Mouse (Mus musculus) mesoderm, embryonic 11.5 days (tissue): ENCODE measurements around the gene Eif4g3.
"Not testable (repeated sequence)": the region's sequence is repeated elsewhere in the genome, so short reads cannot be mapped to it uniquely, and the experiment has no call there.

Source experiments
- DNase-seq: peaks from one replicate; pipeline ENCODE4 v3.0.0-alpha.2; 2012; ENCODE audit warnings: low read depth, low spot score

Eif4g3 gene

GRCm38 (mm10) chr4:137992890-137993289, at the start of gene Eif4g3:
TSS of gene Eif4g3 (plus strand) at chr4:137993022.
- DNase-seq, result no peak

- DNase-seq, result no peak
Observed at GRCm38 (mm10) chr4:137943540-137943939, 49.3 kb upstream of the Eif4g3 start.

- no peak for DNase-seq
Observed at GRCm38 (mm10) chr4:137945376-137945775, 47.4 kb upstream of the Eif4g3 start.

- no peak for DNase-seq
Observed at GRCm38 (mm10) chr4:137946419-137946818, 46.4 kb upstream of the Eif4g3 start.

GRCm38 (mm10) chr4:137952840-137953239, 40.0 kb upstream of the Eif4g3 start:
- DNase-seq, result peak; percentile 81

GRCm38 (mm10) chr4:137954184-137954583, 38.6 kb upstream of the Eif4g3 start:
- DNase-seq, result no peak

GRCm38 (mm10) chr4:137954926-137955396, 37.9 kb upstream of the Eif4g3 start:
- DNase-seq, result no peak

GRCm38 (mm10) chr4:137956260-137956659, 36.6 kb upstream of the Eif4g3 start:
- no peak for DNase-seq

GRCm38 (mm10) chr4:137959889-137960665, 32.7 kb upstream of the Eif4g3 start:
- no peak for DNase-seq

GRCm38 (mm10) chr4:137960757-137961156, 32.1 kb upstream of the Eif4g3 start:
- no peak for DNase-seq

GRCm38 (mm10) chr4:137962643-137963350, 30.0 kb upstream of the Eif4g3 start:
- no peak for DNase-seq

GRCm38 (mm10) chr4:137963431-137963830, 29.4 kb upstream of the Eif4g3 start:
- no peak for DNase-seq

- peak; percentile 86 for DNase-seq
Observed at GRCm38 (mm10) chr4:137963881-137964584, 28.8 kb upstream of the Eif4g3 start.

GRCm38 (mm10) chr4:137964585-137964930, 28.3 kb upstream of the Eif4g3 start:
- no peak for DNase-seq

- peak; percentile 90 for DNase-seq
Observed at GRCm38 (mm10) chr4:137968203-137968602, 24.6 kb upstream of the Eif4g3 start.

GRCm38 (mm10) chr4:137970623-137971199, 22.1 kb upstream of the Eif4g3 start:
- not testable (repeated sequence) for DNase-seq

GRCm38 (mm10) chr4:137974856-137975432, 17.9 kb upstream of the Eif4g3 start:
- not testable (repeated sequence) for DNase-seq

GRCm38 (mm10) chr4:137979066-137979644, 13.7 kb upstream of the Eif4g3 start:
- not testable (repeated sequence) for DNase-seq

- no peak for DNase-seq
Observed at GRCm38 (mm10) chr4:137982869-137983268, 10.0 kb upstream of the Eif4g3 start.

- peak; percentile 36 for DNase-seq
Observed at GRCm38 (mm10) chr4:137984212-137984611, 8.6 kb upstream of the Eif4g3 start.

- DNase-seq, result no peak
Observed at GRCm38 (mm10) chr4:137984746-137985145, 8.1 kb upstream of the Eif4g3 start.
